Mouse (Mus musculus): ENCODE data around the gene Megf6. TPM values are rescaled to one million over a fixed set of nuclear protein-coding genes. Genes with fewer than 3 reads are reported as not detected.

Gene Megf6
- total RNA-seq, 2 experiments from 2014 or later = 2.8 to 7.3 TPM

GRCm38 (mm10) chr4:154247207-154248091, 76.9 kb downstream of the Megf6 start:
- no peak for DNase-seq (ENCODE audit: low spot score in 2 of 2)

GRCm38 (mm10) chr4:154248092-154248805, 77.7 kb downstream of the Megf6 start:
- no peak for DNase-seq (ENCODE audit: low spot score in 2 of 2)

- DNase-seq (ENCODE audit: low spot score in 2 of 2) = no peak
These were observed 78.8 kb downstream of the Megf6 start for GRCm38 (mm10) chr4:154249316-154249715.

- peak; percentile 55 to 69 for DNase-seq (ENCODE audit: low spot score in 2 of 2)
These were observed 82.2 kb downstream of the Megf6 start for GRCm38 (mm10) chr4:154252537-154253255.

GRCm38 (mm10) chr4:154260755-154261154, 90.2 kb downstream of the Megf6 start:
- DNase-seq (ENCODE audit: low spot score in 2 of 2) = no peak

- no peak for DNase-seq (ENCODE audit: low spot score in 2 of 2)
These were observed 91.5 kb downstream of the Megf6 start for GRCm38 (mm10) chr4:154262071-154262470.

- no peak for DNase-seq (ENCODE audit: low spot score in 2 of 2)
These were observed 97.0 kb downstream of the Megf6 start for GRCm38 (mm10) chr4:154267511-154267910.

- no peak for DNase-seq (ENCODE audit: low spot score in 2 of 2)
These were observed 99.0 kb downstream of the Megf6 start for GRCm38 (mm10) chr4:154269520-154269919.

- peak in 1 of 2 experiments; percentile 77 for DNase-seq (ENCODE audit: low spot score in 2 of 2)
These were observed 102.5 kb downstream of the Megf6 start for GRCm38 (mm10) chr4:154273000-154273399.

- DNase-seq (ENCODE audit: low spot score in 2 of 2) = no peak
These were observed 109.0 kb downstream of the Megf6 start for GRCm38 (mm10) chr4:154279481-154279880.

- DNase-seq (ENCODE audit: low spot score in 2 of 2) = no peak
These were observed 113.1 kb downstream of the Megf6 start for GRCm38 (mm10) chr4:154283671-154284070.

- DNase-seq (ENCODE audit: low spot score in 2 of 2) = no peak
These were observed 123.2 kb downstream of the Megf6 start for GRCm38 (mm10) chr4:154293735-154294201.

- DNase-seq (ENCODE audit: low spot score in 2 of 2) = no peak
These were observed 123.8 kb downstream of the Megf6 start for GRCm38 (mm10) chr4:154294262-154294731.

- no peak for DNase-seq (ENCODE audit: low spot score in 2 of 2)
These were observed 127.2 kb downstream of the Megf6 start for GRCm38 (mm10) chr4:154297761-154298160.

- no peak for DNase-seq (ENCODE audit: low spot score in 2 of 2)
These were observed 129.2 kb downstream of the Megf6 start for GRCm38 (mm10) chr4:154299541-154300271.

GRCm38 (mm10) chr4:154301466-154301881, 130.9 kb downstream of the Megf6 start, which contains the start of gene Arhgef16:
TSS of gene Arhgef16 (minus strand) at chr4:154301676.
- peak; percentile 31 to 53 for DNase-seq (ENCODE audit: low spot score in 2 of 2)

GRCm38 (mm10) chr4:154309131-154309530, 138.6 kb downstream of the Megf6 start:
- DNase-seq (ENCODE audit: low spot score in 2 of 2) = no peak

- no peak for DNase-seq (ENCODE audit: low spot score in 2 of 2)
These were observed 140.2 kb downstream of the Megf6 start for GRCm38 (mm10) chr4:154310576-154311262.

- DNase-seq (ENCODE audit: low spot score in 2 of 2) = no peak
These were observed 141.7 kb downstream of the Megf6 start for GRCm38 (mm10) chr4:154312143-154312812.

Measured in layer of hippocampus, adult 18-20 months (tissue).